In genomic region chr3:69381213-69381612, GRCm38 (mm10) we compare ENCODE assay signal across 23 mouse cellular contexts.
"Had no signal": no experiment of that assay in that cellular context is flagged by ENCODE, and none has a peak within 500 bp of the region (broad histone marks: within the 10 kb centered on the region; RNA-seq: fewer than 3 reads in every experiment).

No protein-coding gene starts in this region.

- H3K27ac ChIP-seq: gastrocnemius, adult 2 months; heart, embryonic 10.5 days; hindbrain, embryonic 10.5 days; hindbrain, embryonic 14.5 days; intestine, embryonic 15.5 days; layer of hippocampus, adult 2 months; left cerebral cortex, adult 2 months; limb, embryonic 10.5 days; limb, embryonic 12.5 days; liver, embryonic 13.5 days; liver, embryonic 15.5 days had no signal

- H3K27me3 ChIP-seq: heart, embryonic 12.5 days; intestine, embryonic 15.5 days; limb, embryonic 12.5 days; liver, embryonic 13.5 days; liver, embryonic 15.5 days had no signal

- DNase-seq: gastrocnemius, adult 2 months; gastrocnemius, postnatal 10 days; gastrocnemius, postnatal 25 days; heart, adult 18-20 months; heart, postnatal 10 days; heart, postnatal 4 days; kidney, adult 18-20 months; kidney, adult 8-10 months; kidney, postnatal 10 days; kidney, postnatal 25 days; kidney, postnatal 4 days; liver; liver, embryonic 13.5 days had no signal

- H3K4me1 ChIP-seq: heart, embryonic 10.5 days; heart, embryonic 12.5 days; intestine, embryonic 15.5 days; liver, embryonic 13.5 days; liver, embryonic 15.5 days had no signal

- H3K4me3 ChIP-seq: gastrocnemius, adult 2 months; heart, embryonic 10.5 days; heart, embryonic 12.5 days; hindbrain, embryonic 10.5 days; intestine, embryonic 15.5 days; layer of hippocampus, adult 2 months; left cerebral cortex, adult 2 months; limb, embryonic 10.5 days; limb, embryonic 12.5 days; liver, embryonic 13.5 days; liver, embryonic 15.5 days had no signal
